Mouse (Mus musculus): ENCODE measurements around the gene Pank2.
"Not testable (repeated sequence)": the region's sequence is repeated elsewhere in the genome, so short reads cannot be mapped to it uniquely, and the experiment has no call there.

The Pank2 gene

DNA sequence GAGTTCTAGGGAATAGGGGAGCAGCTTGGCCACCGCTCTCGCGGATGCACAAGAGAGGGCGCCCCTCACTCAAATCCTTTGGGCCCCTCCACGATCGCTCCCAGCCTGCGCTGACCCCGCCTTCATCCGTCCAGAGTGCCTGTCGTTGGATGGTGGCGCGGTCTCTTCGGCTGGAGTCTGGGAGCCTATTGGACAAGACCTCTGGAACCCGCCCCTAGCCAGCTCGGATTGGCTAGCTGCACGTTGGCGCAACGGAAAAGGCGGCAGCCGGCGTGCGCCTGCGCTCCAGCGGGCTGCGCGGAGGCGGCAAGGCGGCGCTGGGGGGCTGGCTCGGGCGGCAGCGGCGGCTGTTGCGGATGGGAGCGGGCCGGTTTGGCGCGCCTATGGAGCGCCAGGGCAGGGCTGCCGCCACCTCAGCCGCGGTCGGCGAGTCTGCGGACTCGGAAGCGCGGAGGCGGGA lies at the start of gene Pank2:
Pank2 (plus strand) TSS at position 283 of the 460 bp plus-strand sequence.
- DNase-seq, result peak; percentile 97 to 99

GRCm38 (mm10) chr2:131213773-131214172 lies 48.5 kb upstream of the Pank2 start:
- no peak for DNase-seq

DNA sequence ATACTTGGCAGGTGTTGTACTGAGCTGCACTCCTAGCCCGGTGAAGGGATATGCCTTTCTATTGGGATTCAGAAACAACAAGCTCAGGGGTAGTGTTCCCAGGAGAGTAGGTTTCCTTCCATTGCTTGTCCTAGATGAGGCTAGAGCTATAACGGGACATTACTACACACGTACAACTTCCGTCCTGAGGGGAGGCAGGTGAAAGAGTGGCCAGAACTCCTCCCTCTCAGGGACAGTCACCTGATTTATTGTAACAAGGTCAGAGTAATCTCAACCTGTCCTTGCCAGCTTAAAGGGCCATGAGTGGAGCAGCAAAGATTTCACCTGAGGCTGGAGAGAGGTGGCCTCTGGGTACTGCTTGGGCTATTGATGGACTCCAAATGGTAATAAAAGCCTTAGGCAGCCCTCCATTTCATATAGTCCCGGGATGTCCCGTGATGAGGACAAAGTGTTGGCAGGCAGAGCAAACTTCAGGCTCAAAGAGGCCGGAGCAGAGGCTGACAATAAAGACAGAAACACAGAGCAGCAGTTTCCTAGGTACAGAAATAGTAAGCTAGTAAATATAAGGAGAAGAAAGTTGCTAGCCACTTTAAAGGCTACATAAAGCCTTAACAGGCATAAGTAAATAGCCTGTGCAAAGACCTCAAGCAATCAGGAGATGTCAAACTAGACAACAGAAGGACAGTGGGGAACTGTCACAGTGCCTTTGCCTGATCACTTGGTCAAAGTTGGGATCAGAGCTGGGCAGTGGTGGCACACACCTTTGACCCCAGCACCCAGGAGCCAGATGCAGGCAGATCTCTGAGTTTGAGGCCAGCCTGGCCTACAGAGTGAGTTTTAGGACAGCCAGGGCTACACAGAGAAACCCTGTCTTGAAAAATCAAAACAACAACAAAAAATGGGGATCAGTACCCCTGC lies 46.1 kb upstream of the Pank2 start:
- no peak for DNase-seq

GRCm38 (mm10) chr2:131220030-131220429 lies 42.3 kb upstream of the Pank2 start:
- no peak for DNase-seq

DNA sequence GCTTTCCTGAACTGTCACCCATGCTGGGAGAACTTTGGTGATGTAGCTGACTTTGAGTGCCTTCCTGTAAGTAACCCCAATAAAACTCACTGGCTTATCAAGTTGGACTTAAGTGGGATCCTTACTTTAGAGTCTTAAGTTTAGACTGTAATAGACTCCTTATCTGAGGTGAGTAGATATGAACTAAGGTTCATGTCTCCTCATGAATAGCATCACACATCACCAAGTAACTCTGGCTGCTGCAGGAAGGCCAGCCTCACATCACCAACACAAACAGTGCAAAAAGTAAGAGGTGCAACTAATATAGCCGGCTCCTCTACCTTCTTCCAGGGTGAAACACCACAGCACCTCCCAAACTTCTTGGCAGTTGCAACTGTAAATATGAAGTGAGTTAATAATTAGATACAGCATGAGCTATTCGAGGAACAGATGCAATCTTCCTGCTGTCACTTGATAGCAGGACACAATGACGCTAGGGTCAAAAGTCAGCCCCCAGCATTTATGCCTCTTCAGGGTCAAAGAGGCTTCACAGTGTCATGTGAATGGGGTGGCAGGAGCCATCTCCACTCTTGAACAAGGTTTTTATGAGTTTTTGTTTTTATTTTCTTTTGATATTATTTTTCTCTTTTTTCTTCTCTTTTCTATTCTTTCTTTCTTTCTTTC lies 40.3 kb upstream of the Pank2 start:
- DNase-seq, result no peak

DNA sequence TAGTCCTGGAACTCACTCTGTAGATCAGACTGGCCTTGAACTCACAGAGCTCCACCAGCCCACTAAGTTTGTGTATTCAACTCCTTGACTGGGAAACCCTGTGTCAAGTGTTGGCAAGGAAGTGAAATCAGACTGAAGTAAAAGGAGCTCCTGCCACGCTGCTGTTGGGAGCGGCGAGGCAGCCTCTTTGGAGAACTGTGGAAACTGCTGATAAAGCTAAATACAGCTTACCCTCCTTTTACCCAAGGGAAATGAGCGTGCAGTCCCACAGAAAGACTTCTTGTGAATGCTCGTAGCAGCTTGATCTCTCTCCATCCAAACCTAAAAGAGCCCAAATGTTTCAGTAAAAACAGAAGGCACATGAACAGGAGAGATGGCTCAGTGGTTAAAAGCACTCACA lies 39.7 kb upstream of the Pank2 start:
- DNase-seq, result no peak

- no peak for DNase-seq
Measured at GRCm38 (mm10) chr2:131223569-131223968, 38.7 kb upstream of the Pank2 start.

DNA sequence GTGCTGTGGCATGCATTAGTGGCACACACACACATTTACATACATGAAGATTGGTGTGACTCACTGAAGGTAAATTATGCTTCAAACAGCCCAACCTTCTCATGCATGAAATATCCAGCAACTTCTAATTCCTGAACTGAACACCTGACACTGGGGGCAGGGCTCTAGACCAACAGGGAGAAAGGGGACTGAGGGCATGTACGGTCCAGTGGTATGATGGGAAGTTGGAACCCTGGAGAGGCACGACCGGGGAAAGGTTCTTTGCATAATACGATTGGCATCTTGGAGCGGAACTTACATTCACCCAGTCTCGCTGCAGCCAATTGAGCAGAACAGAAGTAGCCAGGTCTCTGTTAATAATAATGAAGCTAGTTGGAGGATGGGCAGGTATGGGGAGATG lies 37.1 kb upstream of the Pank2 start:
- no peak for DNase-seq

DNA sequence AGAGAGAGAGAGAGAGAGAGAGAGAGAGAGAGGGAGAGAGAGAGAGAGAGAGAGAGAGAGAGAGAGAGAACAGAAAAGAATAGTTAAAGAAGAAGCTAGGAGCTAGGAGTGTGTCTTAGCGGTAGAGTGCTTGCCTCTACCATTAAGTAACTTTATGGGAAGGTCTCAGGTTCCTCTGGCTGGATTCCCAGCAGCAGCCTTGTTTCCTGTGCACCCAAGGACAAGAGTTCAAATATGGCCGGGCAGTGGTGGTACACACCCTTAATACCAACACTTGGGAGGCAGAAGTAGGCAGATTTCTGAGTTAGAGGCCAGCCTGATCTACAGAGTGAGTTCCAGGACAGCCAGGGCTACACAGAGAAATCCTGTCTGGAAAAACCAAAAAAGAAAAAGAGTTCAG lies 35.6 kb upstream of the Pank2 start:
- DNase-seq, result not testable (repeated sequence)

DNA sequence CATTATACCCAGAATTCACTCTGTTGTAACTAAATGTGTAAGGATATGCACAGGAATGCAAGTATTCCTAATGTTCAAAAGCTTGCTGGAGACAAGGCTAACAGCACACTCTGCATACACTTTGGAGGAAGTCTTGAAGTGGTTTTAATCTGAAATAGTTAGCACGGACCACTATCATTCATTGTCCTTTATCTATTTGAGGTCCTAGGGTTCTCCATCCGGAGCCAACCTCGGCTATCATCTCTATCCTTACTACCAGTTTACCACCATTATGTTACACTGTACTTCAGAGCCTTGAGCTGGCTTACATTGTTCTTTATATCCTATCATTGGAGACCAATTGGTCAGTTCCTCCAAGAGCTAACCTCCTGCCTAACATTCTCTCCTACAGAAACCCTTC lies 35.1 kb upstream of the Pank2 start:
- DNase-seq, result no peak

- DNase-seq, result no peak
Measured at GRCm38 (mm10) chr2:131232558-131232957, 29.7 kb upstream of the Pank2 start.

DNA sequence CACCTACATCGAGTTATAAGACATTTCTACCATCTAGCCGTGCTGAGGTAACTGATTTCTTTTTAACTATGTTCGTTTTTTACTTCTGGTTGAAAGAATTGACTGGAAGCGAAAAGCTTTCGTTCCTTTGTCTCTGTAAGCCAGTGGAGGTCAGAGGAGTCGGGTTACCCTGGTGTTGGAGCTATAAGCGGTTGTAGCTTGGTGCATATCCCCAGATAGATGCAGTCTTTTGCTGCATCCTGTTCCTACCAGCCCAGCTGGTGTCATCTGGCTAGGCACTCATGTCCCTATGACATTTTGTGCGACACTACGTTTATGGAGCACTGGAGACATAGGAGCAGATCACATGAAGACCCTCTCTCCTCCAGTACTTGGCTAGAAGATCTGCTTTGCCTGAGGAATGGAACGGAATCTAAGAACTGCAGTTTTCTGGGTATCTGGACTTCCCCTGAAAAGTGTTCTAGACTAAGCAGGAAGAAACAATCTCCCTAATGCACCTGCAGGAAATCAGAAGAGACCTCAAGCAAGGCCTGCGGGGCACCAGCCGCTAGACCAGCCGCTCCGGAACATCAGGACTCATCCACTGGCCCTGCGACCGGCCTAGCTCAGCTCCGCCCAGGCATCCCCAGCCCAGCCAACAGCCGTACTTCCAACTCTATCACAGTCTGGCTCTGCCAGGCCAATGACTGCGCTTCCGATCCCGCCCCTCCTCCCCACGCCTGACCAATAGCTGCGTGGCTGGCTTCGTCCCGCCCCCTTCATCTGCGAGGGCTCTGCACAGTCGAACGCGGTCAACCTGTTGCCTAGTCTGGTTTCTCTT lies 28.8 kb upstream of the Pank2 start, which contains the start of gene Mavs:
Mavs (plus strand) TSS at position 757 of the 820 bp plus-strand sequence.
- DNase-seq, result peak; percentile 93 to 95

- no peak for DNase-seq
Measured at GRCm38 (mm10) chr2:131234127-131234650, 28.1 kb upstream of the Pank2 start.

GRCm38 (mm10) chr2:131234970-131235635 lies 27.2 kb upstream of the Pank2 start:
- no peak for DNase-seq

- no peak for DNase-seq
Measured at GRCm38 (mm10) chr2:131242180-131242579, 20.1 kb upstream of the Pank2 start.

GRCm38 (mm10) chr2:131242929-131243328 lies 19.4 kb upstream of the Pank2 start:
- no peak for DNase-seq

- DNase-seq, result peak; percentile 58 to 59
Measured at GRCm38 (mm10) chr2:131253681-131254328, 8.5 kb upstream of the Pank2 start.

DNA sequence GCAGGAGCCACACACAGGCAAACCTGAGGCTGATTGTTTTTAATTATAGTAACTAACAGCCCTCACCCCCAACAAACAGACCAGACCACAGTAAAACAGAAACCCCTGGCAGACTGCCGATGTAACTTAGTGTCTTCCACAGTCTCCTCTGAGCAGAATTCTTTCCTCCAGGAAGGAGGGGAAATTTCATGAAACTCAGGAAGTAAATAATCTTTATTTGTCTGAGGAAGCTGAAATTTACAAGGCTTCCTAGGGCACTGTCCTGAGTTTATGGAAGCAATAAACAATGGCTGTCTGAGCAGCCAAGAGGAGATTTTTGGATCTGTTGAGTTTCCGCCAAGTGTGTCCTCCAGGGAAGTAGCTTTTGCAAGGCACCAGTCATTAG lies 8.0 kb upstream of the Pank2 start:
- DNase-seq, result no peak

GRCm38 (mm10) chr2:131255738-131256137 lies 6.6 kb upstream of the Pank2 start:
- DNase-seq, result peak in 1 of 2 experiments; percentile 46

DNA sequence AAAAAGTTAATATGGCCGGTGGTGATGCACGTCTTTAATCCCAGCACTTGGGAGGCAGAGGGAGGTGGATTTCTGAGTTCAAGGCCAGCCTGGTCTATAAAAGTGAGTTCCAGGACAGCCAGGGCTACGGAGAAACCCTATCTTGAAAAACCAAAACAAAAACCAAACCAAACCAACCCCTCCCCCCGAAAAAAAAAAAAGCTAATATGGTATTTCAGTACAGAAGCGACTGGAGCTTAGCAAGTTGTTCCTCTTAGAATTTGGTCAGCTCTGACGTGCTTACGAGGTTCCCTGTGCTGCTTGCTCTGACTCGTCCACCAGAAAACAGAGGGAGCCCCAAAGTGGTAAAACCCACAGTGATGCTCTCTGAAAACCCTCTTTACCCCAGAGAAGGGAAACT lies 3.6 kb upstream of the Pank2 start:
- no peak for DNase-seq

DNA sequence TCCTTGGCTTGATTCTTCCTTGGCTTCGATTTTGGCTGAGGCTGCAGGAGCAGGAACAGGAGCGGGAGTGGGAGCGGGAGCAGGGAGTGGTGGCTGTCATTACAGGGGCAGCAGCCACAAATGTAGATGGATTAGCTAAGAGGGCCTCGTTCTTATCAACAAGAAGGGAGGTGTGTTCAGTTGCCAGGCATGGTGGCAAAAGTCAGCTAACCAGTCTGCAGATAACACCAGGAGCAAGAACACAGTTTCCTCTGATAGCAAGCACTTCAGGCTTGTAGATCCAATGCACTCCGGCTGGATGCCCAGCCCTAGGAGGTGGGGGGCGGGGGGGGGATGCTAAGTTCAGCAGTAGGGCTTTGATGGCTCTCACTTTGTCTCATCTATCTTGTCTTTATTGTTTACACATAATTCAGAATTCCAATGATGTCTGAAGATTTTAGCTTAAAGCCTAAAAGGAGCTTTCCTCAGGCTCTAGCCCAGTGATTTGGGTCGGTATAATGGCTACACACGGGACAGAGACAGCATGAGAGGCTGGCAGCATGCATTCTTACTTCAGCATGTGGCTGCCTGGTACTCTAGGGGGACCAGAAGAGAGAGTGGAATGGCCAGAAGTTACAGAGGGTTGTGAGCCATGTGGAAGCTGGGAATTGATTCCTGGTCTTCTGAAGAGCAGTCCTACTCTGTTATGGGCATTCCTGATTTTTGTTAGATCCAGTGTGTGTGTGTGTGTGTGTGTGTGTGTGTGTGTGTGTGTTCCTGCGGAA lies 1.6 kb upstream of the Pank2 start:
- no peak for DNase-seq

Data from thymus, postnatal 36 days (tissue).